Mouse (Mus musculus): Measurements from ENCODE around the gene Cda.

Cda gene

GRCm38 (mm10) chr4:138307025-138307424 is 60.8 kb downstream of the Cda start:
- no peak for DNase-seq (ENCODE audit: low spot score)

GRCm38 (mm10) chr4:138304340-138305104 is 63.3 kb downstream of the Cda start, which contains the start of gene Ddost:
TSS of gene Ddost (plus strand) at chr4:138304730.
- DNase-seq (ENCODE audit: low spot score) = peak; percentile 96

GRCm38 (mm10) chr4:138303742-138304141 is 64.0 kb downstream of the Cda start:
- no peak for DNase-seq (ENCODE audit: low spot score)

GRCm38 (mm10) chr4:138303011-138303410 is 64.8 kb downstream of the Cda start:
- DNase-seq (ENCODE audit: low spot score) = no peak

GRCm38 (mm10) chr4:138301271-138301780 is 66.5 kb downstream of the Cda start:
- DNase-seq (ENCODE audit: low spot score) = no peak

DNA sequence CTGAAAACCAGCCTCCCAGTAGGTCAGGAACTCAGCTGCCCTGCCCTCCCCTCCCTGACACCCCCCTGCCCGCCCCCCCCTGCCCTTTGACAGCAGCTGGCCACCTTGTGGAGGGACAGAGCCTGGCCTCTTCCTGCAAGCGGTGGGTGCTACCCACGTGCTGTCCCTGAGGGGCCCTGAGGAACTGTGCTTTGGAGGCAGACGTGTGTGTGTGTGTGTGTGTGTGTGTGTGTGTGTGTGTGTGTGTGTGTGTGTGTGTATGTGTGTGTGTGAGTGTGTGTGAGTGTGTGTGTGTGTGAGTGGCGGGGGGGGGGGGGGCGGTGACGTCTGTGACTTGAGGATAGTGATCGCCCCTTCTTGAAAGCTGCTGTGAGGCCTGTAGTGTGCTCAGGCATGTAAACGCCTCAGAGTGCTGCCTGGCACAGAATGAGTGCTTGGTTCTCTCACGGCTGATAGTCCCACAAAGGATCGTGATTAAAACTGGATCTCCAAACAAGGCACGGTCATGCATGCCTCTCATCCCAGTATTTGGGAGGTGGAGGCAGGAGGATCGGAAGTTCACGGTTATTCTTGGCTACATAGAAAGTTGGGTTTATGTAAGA is 73.7 kb downstream of the Cda start:
- DNase-seq (ENCODE audit: low spot score) = no peak

GRCm38 (mm10) chr4:138293261-138293948 is 74.4 kb downstream of the Cda start:
- no peak for DNase-seq (ENCODE audit: low spot score)

DNA sequence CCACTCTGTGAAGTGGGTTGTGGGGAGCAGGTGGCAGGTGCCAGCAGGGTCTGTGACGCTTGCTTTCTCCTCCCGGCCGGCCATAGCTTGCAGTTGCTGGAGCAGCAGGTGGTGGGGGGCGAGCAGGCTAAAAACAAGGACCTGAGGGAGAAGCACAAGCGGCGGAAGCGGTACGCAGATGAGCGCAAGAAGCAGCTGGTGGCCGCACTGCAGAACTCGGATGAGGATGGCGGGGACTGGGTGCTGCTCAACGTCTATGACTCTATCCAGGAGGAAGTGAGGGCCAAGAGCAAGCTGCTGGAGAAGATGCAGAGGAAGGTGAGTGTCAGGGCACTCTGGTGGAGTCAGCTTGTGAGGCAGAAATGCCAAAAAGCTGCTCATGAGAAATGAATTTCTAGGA is 75.8 kb downstream of the Cda start:
- DNase-seq (ENCODE audit: low spot score) = no peak

DNA sequence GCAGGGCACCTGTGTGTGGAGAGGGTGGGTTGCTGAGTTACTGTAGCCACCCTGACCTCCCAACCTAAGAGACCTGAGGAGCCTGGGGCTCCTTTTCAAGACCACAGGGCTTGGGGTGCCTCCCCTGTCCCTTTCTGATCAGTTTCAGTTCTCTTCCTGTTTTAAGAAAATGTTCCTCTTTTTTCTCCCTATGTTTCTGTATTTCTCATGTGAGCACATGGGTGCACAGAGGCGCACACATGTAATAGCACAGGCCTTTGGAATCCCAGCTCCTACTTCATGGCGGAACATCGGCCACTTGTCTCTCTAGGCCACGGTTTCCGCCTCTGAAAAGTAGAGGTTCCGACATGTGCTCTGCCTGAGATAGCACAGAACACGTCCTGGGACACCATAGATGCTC is 79.1 kb downstream of the Cda start:
- no peak for DNase-seq (ENCODE audit: low spot score)

All from layer of hippocampus, adult 9-10 months (tissue).